Mouse (Mus musculus) stomach, embryonic 16.5 days (tissue): ENCODE data around the gene Gm42715. TPM values are rescaled to one million over a fixed set of nuclear protein-coding genes. Genes with fewer than 3 reads are reported as not detected.

Experiments
- ATAC-seq: fragments of 200-750 bp; cut with Nextera tagmentation; 2 replicates; pipeline ENCODE4 v1.8.0; 2017; ENCODE audit warnings: moderate number of reproducible peaks, moderate TSS enrichment; ENCODE audit not compliant: insufficient read depth, low FRiP score
- H3K27ac ChIP-seq: fragments of 300-500 bp; sonication (generic); 2 replicates; pipeline ENCODE4 v1.5.1; 2014; ENCODE audit warnings: low read length
- H3K27me3 ChIP-seq: fragments of 300-500 bp; sonication (generic); 2 replicates; pipeline ENCODE4 v1.6.1; 2014; ENCODE audit warnings: low read length, control low read depth, mixed read lengths; ENCODE audit not compliant: control insufficient read depth, insufficient read depth
- H3K36me3 ChIP-seq: fragments of 300-500 bp; sonication (generic); 2 replicates; pipeline ENCODE4 v1.6.1; 2014; ENCODE audit warnings: low read length; ENCODE audit not compliant: control insufficient read depth, insufficient read depth
- H3K4me1 ChIP-seq: fragments of 300-500 bp; sonication (generic); 2 replicates; pipeline ENCODE4 v1.6.1; 2014; ENCODE audit warnings: low read length, control low read depth, mixed read lengths; ENCODE audit not compliant: control insufficient read depth, insufficient read depth
- H3K4me2 ChIP-seq: fragments of 300-500 bp; sonication (generic); 2 replicates; pipeline ENCODE4 v1.6.1; 2014; ENCODE audit warnings: low read depth, low read length, mixed read lengths
- H3K4me3 ChIP-seq: fragments of 300-500 bp; sonication (generic); replicated peaks from 2 replicates; pipeline ENCODE4 v1.5.1; 2014; ENCODE audit warnings: mild to moderate bottlenecking, low read length
- H3K9ac ChIP-seq: fragments of 300-500 bp; sonication (generic); 2 replicates; pipeline ENCODE4 v1.6.1; 2014; ENCODE audit warnings: low read length
- H3K9me3 ChIP-seq: fragments of 300-500 bp; sonication (generic); replicated peaks from 2 replicates; pipeline ENCODE4 v1.6.1; 2016; ENCODE audit warnings: low read length, control low read depth; ENCODE audit not compliant: control insufficient read depth
- WGBS: fragments of 180-500 bp; shearing (Covaris S2); extraction: QIAGEN DNeasy Blood & Tissue Kit; methylation state at CpG from one replicate; pipeline ENCODE4 v1.1.7; 2014; 5-methylcytosine and 5-hydroxymethylcytosine counted together
- polyA plus RNA-seq: library from polyadenylated mRNA; unstranded; fragments of >200 nt; fragmentation: Nextera tagmentation; extraction: Ambion mirVana; gene quantifications from 2 replicates; pipeline ENCODE4 v1.2.1, GENCODE M21; 2015

Gene Gm42715
- polyA plus RNA-seq, 1 experiment from 2014 or later, result 12.3 TPM

DNA sequence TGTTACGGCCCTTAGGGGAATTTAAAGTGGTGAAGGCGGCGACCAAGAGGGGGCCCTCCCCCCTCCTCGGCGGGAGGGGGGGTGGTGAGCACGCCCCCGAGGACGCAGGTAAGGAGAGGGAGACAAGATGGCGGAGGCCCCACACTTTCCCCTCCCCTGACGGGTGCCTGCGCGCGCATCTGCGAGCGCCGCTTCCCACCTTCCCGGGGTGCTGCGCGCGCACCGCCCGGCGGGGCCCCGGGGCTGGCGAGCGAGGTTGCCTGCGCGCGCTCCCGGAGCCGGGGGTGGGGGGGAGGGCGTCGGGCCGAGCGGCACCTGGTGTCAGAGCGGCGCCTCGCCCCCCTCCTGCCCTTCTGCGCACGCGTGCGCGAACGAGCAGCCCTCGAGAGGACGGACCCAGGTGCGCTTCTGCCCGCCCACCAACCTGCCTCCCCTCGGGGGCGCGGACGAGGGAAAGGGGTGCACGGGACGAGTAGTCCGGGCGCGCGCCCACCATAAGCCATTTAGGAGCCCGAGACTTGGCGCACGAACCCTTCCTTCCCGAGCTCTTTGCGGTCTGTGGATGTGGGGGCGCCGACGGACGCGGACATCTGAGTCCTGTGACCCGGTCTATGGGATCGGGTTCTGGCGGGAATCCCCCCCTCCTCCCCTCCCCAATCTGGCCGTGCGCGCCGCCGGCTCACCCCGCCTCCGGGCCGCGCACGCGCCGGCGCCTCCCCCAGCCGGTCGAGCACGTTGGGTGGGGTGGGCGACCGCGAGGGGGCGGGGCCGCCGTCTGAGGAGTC is 7.0 kb upstream of the Gm42715 start:
- 0% methylated on average over 72 of the region's 93 CpGs for WGBS
- Histone ChIP-seq H3K9me3 (no peaks in the 10 kb centered on the region), H3K4me1 (peaks cover 17% of the 10 kb centered on the region), H3K4me3 (peak overlapping the region; percentile 91), H3K27ac (peak overlapping the region; percentile 99), H3K27me3 (no peaks in the 10 kb centered on the region), H3K4me2 (peak overlapping the region; percentile 67), H3K36me3 (peaks cover 11% of the 10 kb centered on the region; the same call in 1 of the 2 replicates), H3K9ac (peak overlapping the region; percentile 94)
- ATAC-seq, result peak; percentile 91

DNA sequence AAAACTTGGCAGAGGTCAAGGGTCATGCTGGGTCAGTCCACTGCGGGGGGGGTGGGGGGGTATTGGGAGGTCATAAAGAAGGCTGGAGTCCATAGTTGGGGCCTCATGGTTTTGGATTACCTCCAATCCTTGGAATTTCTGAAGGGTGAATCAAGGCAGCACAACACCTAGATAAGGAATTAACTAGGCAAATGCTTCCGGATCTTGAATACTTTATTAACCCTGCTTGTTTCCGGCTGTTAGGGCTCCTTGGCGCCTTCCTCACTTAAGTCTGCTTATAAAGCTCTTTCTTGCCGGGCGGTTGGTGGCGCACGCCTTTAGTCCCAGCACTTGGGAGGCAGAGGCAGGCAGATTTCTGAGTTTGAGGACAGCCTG is 6.4 kb upstream of the Gm42715 start:
- no peaks in the 10 kb centered on the region for H3K27me3 ChIP-seq
- H3K36me3 ChIP-seq, result peaks cover 11% of the 10 kb centered on the region; the same call in 1 of the 2 replicates
- H3K4me3 ChIP-seq, result peak overlapping the region; percentile 91
- peak overlapping the region; percentile 99 for H3K27ac ChIP-seq
- H3K4me2 ChIP-seq, result peak overlapping the region; percentile 67
- no peak for ATAC-seq
- H3K4me1 ChIP-seq, result peaks cover 17% of the 10 kb centered on the region
- H3K9ac ChIP-seq, result peak overlapping the region; percentile 94
- 29% methylated on average over 8 of the region's 8 CpGs for WGBS
- H3K9me3 ChIP-seq, result no peaks in the 10 kb centered on the region

DNA sequence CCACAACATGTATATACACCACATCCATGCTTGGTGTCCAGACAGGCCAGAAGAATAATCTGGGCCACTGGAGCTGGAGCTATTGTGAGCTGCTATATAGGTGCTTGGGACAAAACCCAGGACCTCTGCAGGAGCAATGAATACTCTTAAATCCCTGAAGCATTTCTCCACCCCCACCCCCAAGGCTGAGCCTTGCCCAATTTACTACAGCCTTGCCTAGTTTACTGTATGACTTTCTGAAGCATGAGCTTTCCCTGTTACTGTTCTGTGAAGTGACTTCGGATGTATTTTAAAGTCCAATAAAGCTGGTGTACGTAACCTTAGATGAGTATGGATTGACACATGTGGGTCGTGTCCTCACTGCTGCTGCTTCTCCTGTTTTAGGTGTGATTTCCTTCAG is 5.6 kb upstream of the Gm42715 start:
- H3K4me2 ChIP-seq, result peak overlapping the region; percentile 67
- H3K27me3 ChIP-seq, result no peaks in the 10 kb centered on the region
- H3K9ac ChIP-seq, result no peak overlapping the region; the same call in 1 of the 2 replicates
- peak overlapping the region; percentile 99 for H3K27ac ChIP-seq
- WGBS, result 66% methylated on average over 3 of the region's 3 CpGs
- peaks cover 17% of the 10 kb centered on the region for H3K4me1 ChIP-seq
- H3K9me3 ChIP-seq, result no peaks in the 10 kb centered on the region
- peak overlapping the region; percentile 91 for H3K4me3 ChIP-seq
- H3K36me3 ChIP-seq, result peaks cover 11% of the 10 kb centered on the region; the same call in 1 of the 2 replicates
- no peak for ATAC-seq

DNA sequence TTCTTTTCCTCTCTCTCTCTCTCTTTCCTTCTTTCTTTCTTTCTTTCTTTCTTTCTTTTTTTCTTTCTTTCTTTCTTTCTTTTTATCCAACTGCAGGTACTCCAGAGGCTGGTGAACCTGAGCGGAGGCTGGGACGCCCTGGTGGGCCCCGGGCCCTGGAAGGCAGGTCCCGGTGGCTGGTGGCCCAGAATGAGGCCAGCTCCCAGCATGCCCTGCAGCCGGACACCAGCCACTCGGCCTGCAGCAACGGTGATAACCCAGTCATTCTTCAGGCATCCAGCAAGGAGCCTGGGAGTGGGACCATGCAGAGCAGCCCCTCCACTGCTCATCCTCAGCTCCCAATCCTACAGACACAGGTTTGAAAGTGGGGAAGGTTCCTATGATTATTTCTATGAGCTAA is 3.5 kb upstream of the Gm42715 start:
- no peak overlapping the region for H3K4me3 ChIP-seq
- H3K27me3 ChIP-seq, result no peaks in the 10 kb centered on the region
- no peaks in the 10 kb centered on the region for H3K9me3 ChIP-seq
- WGBS, result 92% methylated on average over 7 of the region's 7 CpGs
- no peak overlapping the region for H3K9ac ChIP-seq
- H3K36me3 ChIP-seq, result peaks cover 16% of the 10 kb centered on the region; the same call in 1 of the 2 replicates
- ATAC-seq, result no peak
- no peak overlapping the region for H3K27ac ChIP-seq
- H3K4me2 ChIP-seq, result no peak overlapping the region
- H3K4me1 ChIP-seq, result peaks cover 17% of the 10 kb centered on the region

DNA sequence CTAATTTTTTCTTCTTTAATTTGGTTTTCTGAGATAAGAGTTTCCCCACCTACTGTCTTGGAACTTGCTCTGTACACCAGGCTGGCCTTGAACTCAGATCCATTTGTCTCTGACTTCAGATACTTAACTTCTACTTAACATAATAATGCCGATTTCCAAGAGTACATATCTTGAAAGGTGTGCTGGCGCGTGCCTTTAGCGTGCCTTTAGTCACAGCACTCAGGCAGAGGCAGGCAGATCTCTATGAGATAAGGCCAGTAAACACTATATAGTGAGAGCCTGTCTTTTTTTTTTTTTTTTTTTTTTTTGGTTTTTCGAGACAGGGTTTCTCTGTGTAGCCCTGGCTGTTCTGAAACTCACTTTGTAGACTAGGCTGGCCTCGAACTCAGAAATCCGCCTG is 3.0 kb upstream of the Gm42715 start:
- peaks cover 18% of the 10 kb centered on the region for H3K36me3 ChIP-seq

DNA sequence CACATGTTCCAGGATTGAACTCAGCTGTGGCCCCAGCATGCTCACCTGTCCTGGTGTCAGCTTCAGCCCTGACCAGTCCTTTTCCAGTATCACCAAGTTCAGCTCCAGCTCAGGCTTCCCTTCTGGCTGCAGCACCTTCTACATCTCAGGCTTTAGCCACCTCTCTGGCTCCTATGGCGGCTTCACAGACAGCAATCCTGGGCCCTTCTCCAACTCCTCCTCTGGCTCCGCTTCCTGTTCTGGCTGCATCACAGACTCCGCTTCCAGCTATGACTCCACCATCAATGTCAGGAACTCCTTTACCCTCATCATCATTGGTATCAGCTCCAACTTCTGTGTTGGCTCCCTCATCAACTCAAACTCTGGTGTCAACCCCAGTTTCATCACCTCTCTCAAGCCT is 22.3 kb downstream of the Gm42715 start:
- WGBS, result 89% methylated on average over 3 of the region's 3 CpGs

More for the DNA sequence above, 3.0 kb upstream of the Gm42715 start:
- Histone ChIP-seq H3K9ac (no peak overlapping the region), H3K4me3 (no peak overlapping the region), H3K4me2 (no peak overlapping the region), H3K27ac (no peak overlapping the region), H3K27me3 (no peaks in the 10 kb centered on the region), H3K4me1 (peaks cover 14% of the 10 kb centered on the region), H3K9me3 (no peaks in the 10 kb centered on the region)
- WGBS, result 95% methylated on average over 6 of the region's 7 CpGs
- no peak for ATAC-seq

DNA sequence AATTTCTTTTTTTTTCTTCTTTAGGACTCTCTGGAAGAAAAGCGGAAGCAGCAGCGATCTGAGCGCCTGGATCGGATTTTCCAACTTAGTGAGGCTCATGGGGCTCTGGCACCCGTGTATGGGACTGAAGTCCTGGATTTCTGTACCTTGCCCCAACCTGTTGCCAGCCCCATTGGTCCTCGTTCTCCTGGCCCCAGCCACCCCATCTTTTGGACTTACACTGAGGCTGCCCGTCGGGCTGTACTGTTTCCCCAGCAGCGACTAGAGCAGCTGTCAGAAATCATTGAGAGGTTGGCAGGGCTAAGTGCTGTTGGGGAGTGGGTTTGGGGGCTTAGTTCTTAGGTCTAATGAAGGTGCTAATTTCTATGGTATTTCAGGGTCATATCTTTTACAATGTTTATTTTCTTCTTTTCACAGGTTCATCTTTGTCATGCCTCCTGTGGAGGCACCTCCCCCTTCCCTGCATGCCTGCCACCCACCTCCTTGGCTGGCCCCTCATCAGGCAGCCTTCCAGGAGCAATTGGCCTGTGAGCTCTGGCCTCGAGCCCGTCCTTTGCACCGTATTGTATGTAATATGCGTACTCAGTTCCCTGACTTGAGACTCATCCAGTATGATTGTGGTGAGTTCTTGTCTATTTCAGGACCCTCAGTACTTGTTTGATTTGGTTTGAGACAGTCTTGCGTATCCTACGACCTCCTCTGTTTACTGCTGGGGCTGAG is 29.9 kb downstream of the Gm42715 start:
- peaks cover 15% of the 10 kb centered on the region for H3K36me3 ChIP-seq
- WGBS, result 86% methylated on average over 15 of the region's 15 CpGs
- H3K9me3 ChIP-seq, result no peaks in the 10 kb centered on the region
- H3K4me1 ChIP-seq, result no peaks in the 10 kb centered on the region
- H3K4me2 ChIP-seq, result no peak overlapping the region
- no peak overlapping the region for H3K9ac ChIP-seq
- no peak overlapping the region for H3K4me3 ChIP-seq
- no peak for ATAC-seq
- no peak overlapping the region for H3K27ac ChIP-seq
- H3K27me3 ChIP-seq, result no peaks in the 10 kb centered on the region

More for the DNA sequence above, 22.3 kb downstream of the Gm42715 start:
- no peaks in the 10 kb centered on the region for H3K9me3 ChIP-seq
- H3K9ac ChIP-seq, result no peak overlapping the region
- H3K4me1 ChIP-seq, result no peaks in the 10 kb centered on the region
- no peak overlapping the region for H3K4me2 ChIP-seq
- H3K27ac ChIP-seq, result no peak overlapping the region
- no peaks in the 10 kb centered on the region for H3K27me3 ChIP-seq
- no peak overlapping the region for H3K4me3 ChIP-seq
- ATAC-seq, result no peak
- peaks cover 51% of the 10 kb centered on the region for H3K36me3 ChIP-seq

DNA sequence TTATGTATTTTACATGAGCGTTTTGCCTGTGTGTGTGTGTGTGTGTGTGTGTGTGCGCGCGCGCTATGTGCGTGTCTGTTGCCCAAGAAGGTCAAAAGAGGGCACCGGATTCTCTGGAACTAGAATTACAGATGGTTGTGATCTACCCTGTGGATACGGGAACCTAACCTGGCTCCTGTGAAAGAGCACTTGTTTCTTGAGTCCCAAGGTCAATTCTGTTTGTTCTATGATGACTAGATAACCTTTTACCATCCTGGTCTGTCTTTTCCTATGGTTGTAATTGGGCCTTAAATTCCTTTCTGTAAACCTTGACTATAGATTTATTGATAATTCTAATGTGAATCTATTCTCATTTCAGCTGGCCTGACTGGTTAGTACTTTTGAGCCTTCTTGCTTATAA is 32.2 kb downstream of the Gm42715 start:
- Histone ChIP-seq H3K36me3 (peaks cover 25% of the 10 kb centered on the region), H3K27ac (no peak overlapping the region), H3K9ac (no peak overlapping the region), H3K4me1 (no peaks in the 10 kb centered on the region), H3K9me3 (no peaks in the 10 kb centered on the region), H3K27me3 (no peaks in the 10 kb centered on the region), H3K4me3 (no peak overlapping the region), H3K4me2 (no peak overlapping the region)
- WGBS, result 90% methylated on average over 8 of the region's 8 CpGs
- no peak for ATAC-seq

DNA sequence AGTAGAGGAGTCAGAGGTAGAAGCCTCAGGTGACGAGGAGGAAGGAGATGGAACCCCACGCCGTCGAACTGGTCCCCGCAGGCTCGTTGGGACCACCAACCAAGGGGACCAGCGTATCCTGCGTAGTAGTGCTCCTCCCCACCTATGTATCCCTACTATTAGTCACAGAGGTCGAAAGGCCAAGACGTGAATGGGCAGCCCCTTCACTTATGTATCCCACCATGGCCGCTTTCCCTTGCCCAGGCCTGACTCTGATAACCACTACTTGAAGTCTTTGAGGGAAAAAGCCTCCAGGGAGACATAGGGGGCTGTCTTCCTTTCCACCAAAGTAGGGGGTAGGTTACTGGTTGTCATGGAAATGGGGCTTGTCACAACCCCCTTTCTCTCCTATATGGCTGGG is 41.2 kb downstream of the Gm42715 start:
- H3K36me3 ChIP-seq, result peaks cover 46% of the 10 kb centered on the region

More for the DNA sequence above, 41.2 kb downstream of the Gm42715 start:
- no peaks in the 10 kb centered on the region for H3K9me3 ChIP-seq
- no peaks in the 10 kb centered on the region for H3K4me1 ChIP-seq
- no peak overlapping the region for H3K4me3 ChIP-seq
- no peak overlapping the region for H3K9ac ChIP-seq
- WGBS, result 92% methylated on average over 11 of the region's 11 CpGs
- H3K27me3 ChIP-seq, result no peaks in the 10 kb centered on the region
- ATAC-seq, result no peak
- H3K27ac ChIP-seq, result no peak overlapping the region
- no peak overlapping the region for H3K4me2 ChIP-seq
